Mouse (Mus musculus) urinary bladder, adult 2 months (tissue): ENCODE measurements around the gene Rdh16. TPM values are rescaled to one million over a fixed set of nuclear protein-coding genes. Genes with fewer than 3 reads are reported as not detected.
"Not testable (repeated sequence)": the region's sequence is repeated elsewhere in the genome, so short reads cannot be mapped to it uniquely, and the experiment has no call there.

ENCODE experiments used
- DNase-seq: peaks from one replicate; pipeline ENCODE4 v3.0.0; 2022; ENCODE audit warnings: low spot score
- polyA plus RNA-seq: library from polyadenylated mRNA; depleted of rRNA; stranded (reverse); fragments of >200 nt; gene quantifications from 2 replicates; pipeline ENCODE4 v1.2.3, GENCODE M21; 2012; rRNA removed

Gene Rdh16
- not detected in 2 replicates for polyA plus RNA-seq

DNA sequence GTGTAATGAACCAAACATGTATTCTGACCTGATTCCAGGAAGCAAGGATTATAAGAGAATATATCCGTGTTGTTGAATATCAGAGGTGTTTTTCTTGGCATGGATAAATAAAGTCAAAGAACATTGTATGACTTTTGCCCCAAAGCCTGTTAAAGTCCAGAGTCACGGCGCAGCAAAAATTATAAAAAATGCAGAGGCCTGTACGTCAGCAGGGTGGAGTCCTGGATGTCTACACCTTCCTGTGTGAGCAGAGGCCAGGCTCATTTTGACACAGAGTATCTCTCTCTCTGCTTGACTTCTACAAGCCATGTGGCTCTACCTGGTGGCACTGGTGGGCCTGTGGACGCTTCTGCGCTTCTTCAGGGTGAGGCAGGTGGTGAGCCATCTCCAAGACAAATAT is at the start of gene Rdh16:
TSS of gene Rdh16 (plus strand) at position 262 of the 400 bp plus-strand sequence.
- DNase-seq, result no peak

DNA sequence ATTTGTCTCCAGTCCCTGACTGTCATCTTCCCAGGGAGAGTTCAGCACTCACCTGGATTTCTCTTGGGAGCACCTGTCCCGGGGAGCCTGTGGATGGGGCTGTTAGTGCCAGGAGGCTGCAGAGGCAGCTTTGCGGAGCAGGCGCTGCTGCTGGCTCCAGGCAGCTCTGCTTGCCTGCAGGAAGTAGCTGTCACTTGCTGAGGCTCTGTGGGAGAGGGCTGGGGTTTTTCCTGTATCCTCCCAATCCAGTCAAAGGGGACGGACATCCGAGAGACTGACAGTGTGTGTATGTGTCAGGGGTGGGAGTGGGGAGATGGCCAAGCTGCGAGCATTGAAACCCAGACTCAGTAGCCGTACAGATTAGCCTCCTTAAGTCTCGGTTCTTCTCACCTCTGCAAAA is 49.4 kb upstream of the Rdh16 start, which contains the start of gene Gpr182:
TSS of gene Gpr182 (minus strand) at position 185 of the 400 bp plus-strand sequence.
- no peak for DNase-seq

DNA sequence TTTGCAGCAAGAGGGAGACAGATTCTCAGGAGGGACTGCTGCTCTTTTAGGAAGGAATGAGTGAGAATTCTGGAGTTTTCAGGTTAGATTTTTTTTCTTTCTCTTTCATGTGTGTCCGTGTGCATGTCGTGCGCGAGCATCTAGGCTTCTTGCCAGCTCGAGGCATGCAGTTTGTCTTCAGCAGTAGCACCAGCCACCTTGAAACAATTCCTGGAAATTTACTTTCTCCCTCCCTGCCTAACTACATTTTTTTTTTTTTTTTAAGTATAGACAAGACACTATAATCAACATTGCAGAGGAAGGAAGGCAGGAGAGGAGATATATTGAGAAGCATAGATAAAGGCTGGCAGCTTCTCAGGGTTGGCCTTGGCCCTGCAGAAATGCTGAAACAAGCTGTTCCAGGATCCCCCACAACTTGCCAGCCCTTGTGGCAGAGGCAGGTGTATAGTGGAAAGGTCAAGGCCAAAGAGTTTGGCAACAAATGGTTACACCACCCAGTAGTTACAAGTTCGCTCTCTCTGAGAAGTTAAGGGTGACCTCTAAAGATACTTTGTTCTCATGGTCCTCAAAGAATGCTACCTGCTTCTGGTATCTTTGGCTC is 46.3 kb upstream of the Rdh16 start:
- DNase-seq, result no peak

DNA sequence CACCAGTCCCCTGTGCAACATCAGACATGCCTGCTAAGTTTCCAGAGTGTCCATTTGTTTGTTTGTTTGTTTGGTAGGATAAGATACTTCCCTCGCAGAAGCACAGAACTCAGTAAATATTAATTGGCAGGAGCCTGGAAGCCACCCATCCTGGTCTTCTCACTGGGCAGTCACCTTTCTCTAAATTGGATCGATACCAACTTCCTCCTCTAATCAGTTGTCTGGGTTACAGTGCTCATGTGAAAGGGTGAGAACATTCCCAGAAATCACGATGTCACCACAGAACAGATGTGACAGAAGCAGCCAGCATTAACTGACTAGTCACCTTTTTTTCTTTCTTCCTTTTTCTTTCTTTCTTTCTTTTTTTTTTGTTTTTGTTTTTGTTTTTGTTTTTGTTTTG is 45.7 kb upstream of the Rdh16 start:
- DNase-seq, result no peak

GRCm38 (mm10) chr10:127755770-127756468 is 45.0 kb upstream of the Rdh16 start:
- DNase-seq, result peak; percentile 10

DNA sequence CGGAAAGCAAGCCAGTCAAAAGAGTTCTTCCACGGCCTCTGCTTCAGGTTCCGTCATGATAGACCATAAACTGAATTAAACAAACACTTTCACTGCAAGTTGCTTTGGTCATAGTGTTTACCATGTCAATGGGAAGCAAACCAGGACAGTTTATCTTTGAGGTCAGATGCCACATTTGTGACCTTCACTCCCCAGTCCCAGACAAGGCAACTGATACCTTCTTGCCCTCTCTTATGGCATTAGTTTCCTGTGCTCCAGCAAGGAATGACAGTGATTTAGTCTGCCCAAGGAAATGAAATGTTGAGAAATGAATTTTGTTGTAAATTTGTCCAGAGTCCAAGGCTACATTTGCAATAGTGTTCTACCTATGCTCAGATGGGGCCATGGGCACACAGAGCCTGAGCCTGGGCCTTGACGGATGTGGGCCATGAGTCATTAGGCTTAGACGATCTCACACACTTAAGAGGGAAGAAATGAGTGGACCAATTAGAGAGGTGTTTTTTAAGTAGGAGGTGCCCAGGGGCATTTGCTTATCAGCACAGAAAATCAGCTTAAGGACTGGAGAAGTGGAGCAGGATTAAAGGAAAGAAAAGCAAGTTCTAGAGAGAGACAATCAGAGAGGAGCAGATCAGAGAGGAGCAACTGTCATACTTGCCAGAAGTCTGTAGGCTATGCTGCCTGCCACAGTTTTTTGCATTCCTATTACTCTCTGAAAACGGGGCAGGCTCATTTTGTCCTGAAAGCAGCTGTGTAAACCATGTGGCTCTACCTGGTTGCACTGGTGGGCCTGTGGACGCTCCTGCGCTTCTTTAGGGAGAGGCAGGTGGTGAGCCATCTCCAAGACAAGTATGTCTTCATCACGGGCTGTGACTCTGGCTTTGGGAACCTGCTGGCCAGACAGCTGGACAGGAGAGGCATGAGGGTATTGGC is 41.5 kb upstream of the Rdh16 start, which contains the start of the genes Rdh1 and Rdh16f1:
TSS of gene Rdh1 (plus strand) at position 541 of the 930 bp plus-strand sequence.
TSS of gene Rdh16f1 (plus strand) at position 607 of the 930 bp plus-strand sequence.
- no peak for DNase-seq

GRCm38 (mm10) chr10:127762926-127763325 is 38.0 kb upstream of the Rdh16 start:
- DNase-seq, result not testable (repeated sequence)

GRCm38 (mm10) chr10:127763914-127764680 is 36.9 kb upstream of the Rdh16 start:
- DNase-seq, result no peak

DNA sequence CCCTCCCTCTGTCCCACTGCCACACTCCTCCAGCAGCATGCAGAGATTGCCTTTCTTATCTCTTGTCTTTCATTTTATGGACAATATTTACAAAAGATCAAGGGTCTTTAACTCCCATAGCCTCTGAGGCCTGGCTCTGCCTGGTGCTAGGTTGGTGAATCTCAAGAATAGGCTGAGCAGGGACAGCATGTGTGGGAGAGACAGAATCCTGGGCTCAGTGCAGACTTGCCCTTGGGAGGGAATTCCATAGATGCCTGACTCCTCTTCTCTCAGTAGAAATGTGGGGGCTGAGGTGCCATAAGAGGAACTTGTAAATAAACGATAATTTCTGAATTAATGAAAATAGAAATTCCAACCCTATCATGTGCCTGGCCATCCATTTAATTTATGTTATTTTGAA is 34.4 kb upstream of the Rdh16 start:
- no peak for DNase-seq

DNA sequence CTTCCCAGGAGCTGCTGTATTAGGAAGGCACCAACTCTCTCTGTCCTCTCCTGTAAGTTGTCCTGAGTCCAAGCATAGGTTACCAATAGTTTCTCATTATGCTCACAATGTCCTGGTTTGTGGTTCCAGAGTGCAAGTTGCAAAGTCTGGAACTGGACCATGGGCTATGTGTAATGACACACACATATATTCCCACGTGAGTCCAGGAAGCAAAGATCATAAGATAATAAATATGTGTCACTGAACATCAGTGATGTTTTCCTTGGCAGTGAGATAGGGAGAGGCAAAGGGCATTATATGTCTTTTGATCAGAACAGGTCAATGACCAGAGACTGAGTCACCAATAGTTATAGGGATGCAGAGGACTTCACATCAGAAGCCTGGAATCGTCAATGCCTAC is 24.9 kb upstream of the Rdh16 start, which contains the start of gene Rdh9:
TSS of gene Rdh9 (plus strand) at position 376 of the 400 bp plus-strand sequence.
- no peak for DNase-seq

DNA sequence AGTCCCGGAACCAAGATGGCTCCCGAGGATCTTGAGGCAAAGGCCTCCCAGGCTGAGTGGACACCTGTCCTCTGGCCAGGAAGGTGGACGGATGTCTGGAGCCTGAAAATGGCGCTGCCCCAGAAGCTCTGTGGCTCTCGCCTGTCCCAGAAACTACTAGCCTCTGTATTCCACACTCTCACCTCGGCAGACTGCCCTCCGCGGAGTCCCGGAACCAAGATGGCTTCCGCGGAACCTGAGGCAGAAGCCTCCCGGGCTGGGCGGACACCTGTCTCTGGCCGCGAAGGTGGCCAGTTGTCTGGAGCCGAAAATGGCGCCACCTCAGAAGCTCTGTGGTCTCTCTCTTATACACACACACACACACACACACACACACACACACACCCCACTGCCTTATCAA is 18.6 kb upstream of the Rdh16 start:
- DNase-seq, result not testable (repeated sequence)

DNA sequence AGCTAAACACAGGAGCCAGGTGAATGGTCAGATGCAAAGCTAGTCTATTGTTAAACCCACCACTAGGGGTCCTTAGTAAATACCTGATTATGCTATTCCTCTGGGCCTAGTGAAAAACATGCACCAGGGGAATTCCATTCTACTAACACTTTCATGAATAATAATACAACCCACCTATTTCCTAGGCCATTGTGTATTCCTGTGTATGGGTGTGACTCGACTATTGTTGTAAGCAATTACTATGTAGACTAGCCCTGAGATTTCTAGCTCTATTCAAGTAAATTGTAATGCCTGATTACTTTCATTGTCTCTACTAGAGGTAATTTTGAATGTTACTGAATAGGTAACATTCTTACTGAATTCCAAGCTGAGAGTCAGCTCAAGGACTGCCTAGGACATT is 15.5 kb upstream of the Rdh16 start:
- not testable (repeated sequence) for DNase-seq

- DNase-seq, result no peak
Observed at GRCm38 (mm10) chr10:127799295-127799694, 1.7 kb upstream of the Rdh16 start.

- DNase-seq, result no peak
Observed at GRCm38 (mm10) chr10:127801612-127802011, 660 bp downstream of the Rdh16 start.

DNA sequence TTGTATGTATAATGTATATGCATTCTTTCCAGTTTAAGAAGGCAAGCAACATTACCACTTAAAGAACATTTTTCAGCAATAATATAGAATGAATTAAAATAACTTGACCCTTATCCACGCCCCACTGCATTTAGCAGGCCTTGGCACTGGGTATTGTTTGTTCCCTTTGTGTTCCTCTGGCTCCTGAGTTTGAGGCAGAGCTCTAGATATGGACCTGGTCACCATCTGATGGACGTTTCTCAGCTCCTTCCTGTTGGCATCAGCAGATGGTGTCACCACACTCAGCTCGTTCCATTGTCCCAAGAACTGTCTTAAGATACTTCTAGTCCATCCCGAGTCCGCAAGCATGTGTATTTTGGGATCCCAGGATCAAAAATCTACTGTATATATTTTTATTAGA is 1.3 kb downstream of the Rdh16 start:
- DNase-seq, result no peak

DNA sequence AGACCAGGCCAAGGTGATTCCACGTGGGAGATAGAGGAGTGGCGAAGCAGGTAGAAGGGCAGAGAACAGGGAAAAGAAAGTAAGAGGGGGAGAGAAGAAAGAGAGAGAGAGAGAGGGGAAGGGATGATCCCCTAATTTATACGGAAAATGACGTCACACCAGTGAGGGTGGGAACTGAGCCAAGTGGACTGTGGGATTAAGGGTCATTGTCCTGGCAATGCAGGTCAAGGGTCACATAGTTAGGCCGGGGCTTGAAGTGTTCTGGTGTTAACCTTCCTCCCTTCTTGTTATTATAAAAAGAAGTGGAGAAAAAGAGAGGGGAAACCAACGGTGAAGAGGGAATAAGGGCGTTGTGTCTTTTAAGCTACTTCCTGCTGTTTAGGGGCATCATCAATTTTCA is 3.5 kb downstream of the Rdh16 start:
- no peak for DNase-seq

GRCm38 (mm10) chr10:127815888-127816287 is 14.9 kb downstream of the Rdh16 start:
- no peak for DNase-seq

GRCm38 (mm10) chr10:127817268-127817910 is 16.4 kb downstream of the Rdh16 start:
- DNase-seq, result not testable (repeated sequence)

GRCm38 (mm10) chr10:127821806-127822205 is 20.9 kb downstream of the Rdh16 start:
- DNase-seq, result not testable (repeated sequence)

DNA sequence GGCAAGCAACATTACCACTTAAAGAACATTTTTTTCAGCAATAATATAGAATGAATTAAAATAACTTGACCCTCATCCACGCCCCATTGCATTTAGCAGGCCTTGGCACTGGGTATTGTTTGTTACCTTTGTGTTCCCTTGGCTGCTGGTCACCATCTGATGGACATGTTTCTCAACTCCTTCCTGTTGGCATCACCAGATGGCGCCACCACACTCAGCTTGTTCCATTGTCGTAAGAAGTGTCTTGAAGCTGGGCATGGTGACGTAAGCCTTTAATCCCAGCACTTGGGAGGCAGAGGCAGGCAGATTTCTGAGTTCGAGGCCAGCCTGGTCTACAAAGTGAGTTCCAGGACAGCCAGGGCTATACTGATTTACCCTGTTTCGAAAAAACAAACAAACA is 24.4 kb downstream of the Rdh16 start:
- DNase-seq, result no peak

GRCm38 (mm10) chr10:127829121-127829520 is 28.2 kb downstream of the Rdh16 start:
- no peak for DNase-seq
